Mouse (Mus musculus) small intestine, adult 2 months (tissue): ENCODE results near the gene Rab11fip4.

Source experiments
- CTCF ChIP-seq: fragments of 200-500 bp; IDR thresholded peaks from 2 replicates; pipeline ENCODE4 v1.5.1; 2012; ENCODE audit warnings: low read depth, mild to moderate bottlenecking, control low read depth, inconsistent platforms, low read length, moderate library complexity, mixed read lengths; ENCODE audit not compliant: insufficient replicate concordance, insufficient read length; ENCODE audit errors: extremely low read depth
- POLR2A ChIP-seq: fragments of 200-500 bp; IDR thresholded peaks from 2 replicates; pipeline ENCODE4 v1.6.1; 2012; ENCODE audit warnings: low read depth, mild to moderate bottlenecking, control low read depth, inconsistent platforms, low read length, moderate library complexity

- TF ChIP-seq CTCF: no peak
- TF ChIP-seq POLR2A: no peak
Measured at GRCm38 (mm10) chr11:79714082-79714742, 123.2 kb downstream of the Rab11fip4 start.
